Mouse (Mus musculus): Measurements from ENCODE around the gene Synj1.

Synj1 gene

GRCm38 (mm10) chr16:91010581-91011020 lies 507 bp downstream of the Synj1 start:
- peak; percentile 55 for DNase-seq (ENCODE audit: low read depth, low spot score)

- peak; percentile 45 for DNase-seq (ENCODE audit: low read depth, low spot score)
These were observed 1.1 kb downstream of the Synj1 start for GRCm38 (mm10) chr16:91009942-91010529.

- DNase-seq (ENCODE audit: low read depth, low spot score), result no peak
These were observed 6.1 kb downstream of the Synj1 start for GRCm38 (mm10) chr16:91004915-91005538.

- DNase-seq (ENCODE audit: low read depth, low spot score), result no peak
These were observed 10.0 kb downstream of the Synj1 start for GRCm38 (mm10) chr16:91001098-91001497.

GRCm38 (mm10) chr16:90999827-91000226 lies 11.3 kb downstream of the Synj1 start:
- no peak for DNase-seq (ENCODE audit: low read depth, low spot score)

- DNase-seq (ENCODE audit: low read depth, low spot score), result peak; percentile 23
These were observed 13.3 kb downstream of the Synj1 start for GRCm38 (mm10) chr16:90997822-90998221.

- DNase-seq (ENCODE audit: low read depth, low spot score), result no peak
These were observed 14.5 kb downstream of the Synj1 start for GRCm38 (mm10) chr16:90996327-90997243.

GRCm38 (mm10) chr16:90995498-90995897 lies 15.6 kb downstream of the Synj1 start:
- DNase-seq (ENCODE audit: low read depth, low spot score), result no peak

- peak; percentile 89 for DNase-seq (ENCODE audit: low read depth, low spot score)
These were observed 16.1 kb downstream of the Synj1 start for GRCm38 (mm10) chr16:90995023-90995422.

GRCm38 (mm10) chr16:90989162-90989561 lies 21.9 kb downstream of the Synj1 start:
- DNase-seq (ENCODE audit: low read depth, low spot score), result no peak

- DNase-seq (ENCODE audit: low read depth, low spot score), result no peak
These were observed 22.4 kb downstream of the Synj1 start for GRCm38 (mm10) chr16:90988665-90989064.

GRCm38 (mm10) chr16:90988039-90988438 lies 23.1 kb downstream of the Synj1 start:
- no peak for DNase-seq (ENCODE audit: low read depth, low spot score)

GRCm38 (mm10) chr16:90971004-90971403 lies 40.1 kb downstream of the Synj1 start:
- DNase-seq (ENCODE audit: low read depth, low spot score), result no peak

- DNase-seq (ENCODE audit: low read depth, low spot score), result no peak
These were observed 44.9 kb downstream of the Synj1 start for GRCm38 (mm10) chr16:90966241-90966640.

GRCm38 (mm10) chr16:90964302-90964701 lies 46.8 kb downstream of the Synj1 start:
- no peak for DNase-seq (ENCODE audit: low read depth, low spot score)

- DNase-seq (ENCODE audit: low read depth, low spot score), result no peak
These were observed 47.2 kb downstream of the Synj1 start for GRCm38 (mm10) chr16:90963866-90964265.

GRCm38 (mm10) chr16:90963231-90963630 lies 47.9 kb downstream of the Synj1 start:
- no peak for DNase-seq (ENCODE audit: low read depth, low spot score)

- DNase-seq (ENCODE audit: low read depth, low spot score), result no peak
These were observed 52.6 kb downstream of the Synj1 start for GRCm38 (mm10) chr16:90958301-90959085.

GRCm38 (mm10) chr16:90955494-90955893 lies 55.6 kb downstream of the Synj1 start:
- no peak for DNase-seq (ENCODE audit: low read depth, low spot score)

GRCm38 (mm10) chr16:90953770-90954169 lies 57.3 kb downstream of the Synj1 start:
- peak; percentile 57 for DNase-seq (ENCODE audit: low read depth, low spot score)

- no peak for DNase-seq (ENCODE audit: low read depth, low spot score)
These were observed 58.0 kb downstream of the Synj1 start for GRCm38 (mm10) chr16:90953147-90953546.

Data from 3T3-L1 (cell line).